Mouse (Mus musculus): ENCODE results near the gene C1qtnf12. TPM values are rescaled to one million over a fixed set of nuclear protein-coding genes. Genes with fewer than 3 reads are reported as not detected.
A peak's percentile ranks its signal among the peaks of the same experiment; 100 is the strongest.

Gene C1qtnf12
- total RNA-seq (2014; rRNA removed) (12.8 and 13.9 TPM in 2 replicates), polyA plus RNA-seq (2015; fragmentation: Nextera tagmentation; extraction: Ambion mirVana) (10.3 and 11.1 TPM in 2 replicates)

GRCm38 (mm10) chr4:155962167-155962971 lies at the start of gene C1qtnf12:
C1qtnf12 (plus strand) TSS chr4:155962318.
- H3K4me2 ChIP-seq (ENCODE audit: low read depth), result peak within 1 kb of the TSS; percentile 58
- no peak for TF ChIP-seq CTCF (IDR thresholded peaks at IDR 0.05; ENCODE audit: low read depth)
- peak; percentile 57 for ATAC-seq
- H3K9ac ChIP-seq, result peak within 1 kb of the TSS; percentile 41; the same call in 1 of the 2 replicates
- 1% methylated on average over 39 of the region's 42 CpGs for WGBS
- peaks cover 46% of the 10 kb centered on the region for H3K36me3 ChIP-seq (ENCODE audit: insufficient read depth)
- H3K27ac ChIP-seq (ENCODE audit: low read depth, low read length), result no peak within 1 kb of the TSS
- DNase-seq, result peak; percentile 13
- no peaks in the 10 kb centered on the region for H3K9me3 ChIP-seq (ENCODE audit: low read length)
- no peaks in the 10 kb centered on the region for H3K4me1 ChIP-seq (ENCODE audit: insufficient read depth)
- no peaks in the 10 kb centered on the region for H3K27me3 ChIP-seq (ENCODE audit: insufficient read depth, low read length)
- peak within 1 kb of the TSS; percentile 33 for H3K4me3 ChIP-seq (ENCODE audit: low read depth, low read length)

GRCm38 (mm10) chr4:155932031-155932430 lies 30.1 kb upstream of the C1qtnf12 start:
- DNase-seq, result no peak
- Histone ChIP-seq H3K9me3 (ENCODE audit: low read length) (no peaks in the 10 kb centered on the region), H3K4me2 (ENCODE audit: low read depth) (no peak overlapping the region), H3K9ac (no peak overlapping the region), H3K27ac (ENCODE audit: low read depth, low read length) (no peak overlapping the region), H3K36me3 (ENCODE audit: insufficient read depth) (no peaks in the 10 kb centered on the region), H3K27me3 (ENCODE audit: insufficient read depth, low read length) (no peaks in the 10 kb centered on the region), H3K4me1 (ENCODE audit: insufficient read depth) (no peaks in the 10 kb centered on the region), H3K4me3 (ENCODE audit: low read depth, low read length) (no peak overlapping the region)
- no peak for TF ChIP-seq CTCF (IDR thresholded peaks at IDR 0.05; ENCODE audit: low read depth)
- WGBS, result 65% methylated on average over 1 of the region's 1 CpGs
- no peak for ATAC-seq

GRCm38 (mm10) chr4:155943049-155943452 lies 19.1 kb upstream of the C1qtnf12 start:
- Histone ChIP-seq H3K27me3 (ENCODE audit: insufficient read depth, low read length) (no peaks in the 10 kb centered on the region), H3K4me2 (ENCODE audit: low read depth) (peak overlapping the region; percentile 93), H3K27ac (ENCODE audit: low read depth, low read length) (peak overlapping the region; percentile 80), H3K36me3 (ENCODE audit: insufficient read depth) (peaks cover 9% of the 10 kb centered on the region; the same call in 1 of the 2 replicates), H3K4me3 (ENCODE audit: low read depth, low read length) (peak overlapping the region; percentile 87), H3K9me3 (ENCODE audit: low read length) (no peaks in the 10 kb centered on the region), H3K9ac (peak overlapping the region; percentile 81), H3K4me1 (ENCODE audit: insufficient read depth) (peaks cover 12% of the 10 kb centered on the region)
- no peak for TF ChIP-seq CTCF (IDR thresholded peaks at IDR 0.05; ENCODE audit: low read depth)
- DNase-seq (no peak), ATAC-seq (peak; percentile 40)
- WGBS, result under 1% methylated on average over 17 of the region's 17 CpGs

- 2% methylated on average over 85 of the region's 85 CpGs for WGBS
- peak within 1 kb of the TSS; percentile 81 for H3K9ac ChIP-seq
- H3K4me2 ChIP-seq (ENCODE audit: low read depth), result peak within 1 kb of the TSS; percentile 93
- peaks cover 13% of the 10 kb centered on the region; the same call in 1 of the 2 replicates for H3K36me3 ChIP-seq (ENCODE audit: insufficient read depth)
- no peak for TF ChIP-seq CTCF (IDR thresholded peaks at IDR 0.05; ENCODE audit: low read depth)
- peak; percentile 97 for DNase-seq
- H3K4me3 ChIP-seq (ENCODE audit: low read depth, low read length), result peak within 1 kb of the TSS; percentile 87
- H3K27ac ChIP-seq (ENCODE audit: low read depth, low read length), result peak within 1 kb of the TSS; percentile 80
- peak; percentile 99 for ATAC-seq
- peaks cover 12% of the 10 kb centered on the region for H3K4me1 ChIP-seq (ENCODE audit: insufficient read depth)
- H3K9me3 ChIP-seq (ENCODE audit: low read length), result no peaks in the 10 kb centered on the region
- H3K27me3 ChIP-seq (ENCODE audit: insufficient read depth, low read length), result no peaks in the 10 kb centered on the region
Measured at GRCm38 (mm10) chr4:155943534-155944249, 18.4 kb upstream of the C1qtnf12 start, which contains the start of gene Ube2j2. Ube2j2 (plus strand) TSS chr4:155943831.

- no peaks in the 10 kb centered on the region for H3K9me3 ChIP-seq (ENCODE audit: low read length)
- H3K36me3 ChIP-seq (ENCODE audit: insufficient read depth), result peaks cover 18% of the 10 kb centered on the region
- under 1% methylated on average over 17 of the region's 17 CpGs for WGBS
- H3K4me1 ChIP-seq (ENCODE audit: insufficient read depth), result peaks cover 12% of the 10 kb centered on the region
- DNase-seq, result no peak
- H3K4me2 ChIP-seq (ENCODE audit: low read depth), result peak overlapping the region; percentile 93
- no peak for TF ChIP-seq CTCF (IDR thresholded peaks at IDR 0.05; ENCODE audit: low read depth)
- ATAC-seq, result no peak
- peak overlapping the region; percentile 87 for H3K4me3 ChIP-seq (ENCODE audit: low read depth, low read length)
- H3K27me3 ChIP-seq (ENCODE audit: insufficient read depth, low read length), result no peaks in the 10 kb centered on the region
- peak overlapping the region; percentile 80 for H3K27ac ChIP-seq (ENCODE audit: low read depth, low read length)
- H3K9ac ChIP-seq, result peak overlapping the region; percentile 81
Measured at GRCm38 (mm10) chr4:155944271-155944670, 17.8 kb upstream of the C1qtnf12 start.

GRCm38 (mm10) chr4:155947094-155947493 lies 15.0 kb upstream of the C1qtnf12 start:
- H3K9ac ChIP-seq, result no peak overlapping the region
- DNase-seq (no peak), ATAC-seq (no peak)
- H3K9me3 ChIP-seq (ENCODE audit: low read length), result no peaks in the 10 kb centered on the region
- no peaks in the 10 kb centered on the region for H3K27me3 ChIP-seq (ENCODE audit: insufficient read depth, low read length)
- H3K4me2 ChIP-seq (ENCODE audit: low read depth), result no peak overlapping the region
- no peak overlapping the region for H3K4me3 ChIP-seq (ENCODE audit: low read depth, low read length)
- H3K4me1 ChIP-seq (ENCODE audit: insufficient read depth), result peaks cover 12% of the 10 kb centered on the region
- peaks cover 46% of the 10 kb centered on the region for H3K36me3 ChIP-seq (ENCODE audit: insufficient read depth)
- no peak for TF ChIP-seq CTCF (IDR thresholded peaks at IDR 0.05; ENCODE audit: low read depth)
- no peak overlapping the region for H3K27ac ChIP-seq (ENCODE audit: low read depth, low read length)

Data from forebrain, postnatal 0 days (tissue).